Mouse (Mus musculus): ENCODE results near the gene Thbs2. TPM values are rescaled to one million over a fixed set of nuclear protein-coding genes. Genes with fewer than 3 reads are reported as not detected.

Thbs2 gene
- total and polyA plus RNA-seq, 2 experiments from 2014 or later, result 17.9 to 49.7 TPM

GRCm38 (mm10) chr17:14619038-14619437, 75.0 kb downstream of the Thbs2 start:
- DNase-seq (ENCODE audit: low spot score) (no peak), ATAC-seq (ENCODE audit: insufficient read depth, low read depth) (no peak)
- H3K9ac ChIP-seq (replicated peaks; ENCODE audit: low read depth, low read length), result no peak overlapping the region
- H3K9me3 ChIP-seq (replicated peaks; ENCODE audit: control insufficient read depth, low read length), result no peaks in the 10 kb centered on the region
- no peaks in the 10 kb centered on the region for H3K4me1 ChIP-seq (ENCODE audit: control insufficient read depth, insufficient read depth)
- TF ChIP-seq CTCF (IDR thresholded peaks at IDR 0.05; ENCODE audit: low read depth), result no peak
- TF ChIP-seq EP300 (IDR thresholded peaks at IDR 0.05; ENCODE audit: low read depth), result no peak
- WGBS, result 72% methylated on average over 4 of the region's 4 CpGs
- H3K4me3 ChIP-seq (ENCODE audit: low read depth, low read length), result no peak overlapping the region
- H3K4me2 ChIP-seq (ENCODE audit: low read depth, low read length), result no peak overlapping the region
- H3K27me3 ChIP-seq (ENCODE audit: control insufficient read depth, insufficient read depth, low read length), result no peaks in the 10 kb centered on the region
- no peaks in the 10 kb centered on the region for H3K36me3 ChIP-seq (replicated peaks; ENCODE audit: control insufficient read depth, insufficient read depth, low read length)
- H3K27ac ChIP-seq (ENCODE audit: low read depth), result no peak overlapping the region

Other genes with a start within 250 kb of the Thbs2 start
- 0.46 and 0.66 TPM in 2 replicates for gene Wdr27, start 248.9 kb upstream of the Thbs2 start, total RNA-seq (2014; rRNA removed; ENCODE audit: low replicate concordance)
- gene Wdr27, start 248.9 kb upstream of the Thbs2 start, polyA plus RNA-seq (2015; fragmentation: Nextera tagmentation; extraction: Ambion mirVana), result 4.7 and 4.9 TPM in 2 replicates
- gene 1600012H06Rik, start 248.9 kb upstream of the Thbs2 start, total RNA-seq (2014; rRNA removed; ENCODE audit: low replicate concordance), result 15.7 and 20.1 TPM in 2 replicates
- gene 1600012H06Rik, start 248.9 kb upstream of the Thbs2 start, polyA plus RNA-seq (2015; fragmentation: Nextera tagmentation; extraction: Ambion mirVana), result 23.4 and 24.3 TPM in 2 replicates